Mouse (Mus musculus) bone marrow, adult 2 months (tissue): ENCODE data around the gene Pnliprp1. TPM values are rescaled to one million over a fixed set of nuclear protein-coding genes. Genes with fewer than 3 reads are reported as not detected.

Source experiments
- H3K27ac ChIP-seq: fragments of 200-500 bp; 2 replicates; pipeline ENCODE4 v1.5.1; 2012; ENCODE audit warnings: low read depth, mild to moderate bottlenecking, control low read depth, inconsistent platforms, low read length; ENCODE audit not compliant: control insufficient read depth, poor library complexity, insufficient read depth
- H3K4me1 ChIP-seq: fragments of 200-500 bp; 2 replicates; pipeline ENCODE4 v1.6.1; 2011; ENCODE audit warnings: low read length; ENCODE audit not compliant: control insufficient read depth, insufficient read depth
- H3K4me3 ChIP-seq: fragments of 200-500 bp; replicated peaks from 2 replicates; pipeline ENCODE3; 2011; ENCODE audit warnings: mild to moderate bottlenecking, low read depth, low read length, control low read depth; ENCODE audit not compliant: control insufficient read depth
- CTCF ChIP-seq: fragments of 200-500 bp; IDR thresholded peaks from 2 replicates; pipeline ENCODE4 v1.5.1; 2011; ENCODE audit warnings: low read length, control low read depth; ENCODE audit not compliant: control insufficient read depth, insufficient read depth
- POLR2A ChIP-seq: fragments of 200-500 bp; IDR thresholded peaks from 2 replicates; pipeline ENCODE4 v1.6.1; 2011; ENCODE audit warnings: low read depth, mild to moderate bottlenecking, control low read depth, low read length, borderline replicate concordance; ENCODE audit not compliant: control insufficient read depth
- WGBS: fragments of 180-500 bp; shearing (Covaris S2); methylation state at CpG from one replicate; pipeline ENCODE4 v1.1.7; 2018; 5-methylcytosine and 5-hydroxymethylcytosine counted together
- polyA plus RNA-seq: library from polyadenylated mRNA; stranded (reverse); fragments of >200 nt; gene quantifications from 2 replicates; pipeline ENCODE4 v1.2.4, GENCODE M21; 2011; ENCODE audit warnings: low replicate concordance; ENCODE audit not compliant: missing spikeins, insufficient read depth, insufficient read length

Pnliprp1 gene
- polyA plus RNA-seq, 1 experiment: not detected

DNA sequence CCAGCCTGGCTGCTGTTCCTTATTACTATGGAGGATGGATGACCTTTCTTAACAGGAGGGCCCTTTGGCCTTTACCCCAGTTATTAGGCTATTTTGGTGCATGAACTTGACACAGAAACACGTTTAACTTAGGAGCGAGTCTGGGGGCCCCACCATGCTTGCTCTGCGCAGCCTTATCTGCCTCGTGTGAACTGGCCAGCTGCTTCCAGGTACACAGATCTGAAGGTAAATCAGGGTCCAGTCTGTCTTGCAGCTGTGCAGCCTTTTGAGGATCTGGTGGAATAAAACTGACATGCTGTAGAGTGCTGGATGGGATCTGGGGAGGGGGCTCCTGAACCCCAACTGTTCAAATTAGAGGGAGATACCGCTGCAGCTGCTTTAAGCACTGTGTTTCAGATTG, 931 bp upstream of the Pnliprp1 start:
- H3K27ac ChIP-seq: no peak overlapping the region
- WGBS: 74% methylated on average over 5 of the region's 5 CpGs

DNA sequence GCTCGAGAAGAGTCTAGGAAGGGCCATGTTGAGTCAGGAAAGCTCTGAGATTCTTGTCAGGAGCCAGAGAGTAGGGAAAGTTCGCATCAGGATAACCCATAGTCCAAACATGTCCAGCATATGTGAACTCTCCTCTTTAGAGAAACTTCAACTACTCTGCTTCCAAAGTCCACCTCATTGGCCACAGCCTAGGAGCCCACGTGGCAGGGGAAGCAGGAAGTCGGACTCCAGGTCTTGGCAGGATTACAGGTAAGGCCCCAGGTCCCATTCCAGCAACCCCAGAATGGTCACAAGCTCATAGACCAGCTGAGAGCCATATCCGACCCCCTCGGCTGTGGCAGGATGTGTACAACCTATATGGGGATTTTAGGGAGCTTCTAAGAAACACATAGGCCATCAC, 4.5 kb downstream of the Pnliprp1 start:
- Histone ChIP-seq H3K4me3 (no peak overlapping the region), H3K4me1 (no peaks in the 10 kb centered on the region), H3K27ac (no peak overlapping the region)
- TF ChIP-seq POLR2A: no peak
- TF ChIP-seq CTCF: no peak
- 70% methylated on average over 6 of the region's 6 CpGs for WGBS

More for the DNA sequence above, 931 bp upstream of the Pnliprp1 start:
- Histone ChIP-seq H3K4me3 (no peak overlapping the region), H3K4me1 (no peaks in the 10 kb centered on the region)
- TF ChIP-seq POLR2A (no peak), CTCF (no peak)

DNA sequence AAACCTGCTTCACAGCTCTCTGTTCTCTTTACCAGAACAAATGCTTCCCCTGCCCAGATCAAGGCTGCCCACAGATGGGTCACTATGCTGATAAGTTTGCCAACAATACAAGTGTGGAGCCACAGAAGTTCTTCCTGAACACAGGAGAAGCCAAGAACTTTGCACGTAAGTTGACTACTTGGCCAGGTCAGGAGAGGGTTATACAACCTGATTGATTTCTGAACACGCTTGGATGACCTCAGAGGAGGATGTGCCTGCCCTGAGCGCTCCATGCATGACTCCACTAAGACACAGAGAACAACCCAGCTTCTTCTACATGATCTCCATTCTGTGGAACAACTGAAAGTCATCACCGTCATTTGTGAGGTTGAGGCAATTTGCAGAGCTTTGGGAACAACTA, 9.4 kb downstream of the Pnliprp1 start:
- H3K27ac ChIP-seq: no peak overlapping the region
- WGBS: 76% methylated on average over 4 of the region's 4 CpGs
- H3K4me3 ChIP-seq: no peak overlapping the region
- H3K4me1 ChIP-seq: no peaks in the 10 kb centered on the region
- TF ChIP-seq CTCF: no peak
- TF ChIP-seq POLR2A: no peak

DNA sequence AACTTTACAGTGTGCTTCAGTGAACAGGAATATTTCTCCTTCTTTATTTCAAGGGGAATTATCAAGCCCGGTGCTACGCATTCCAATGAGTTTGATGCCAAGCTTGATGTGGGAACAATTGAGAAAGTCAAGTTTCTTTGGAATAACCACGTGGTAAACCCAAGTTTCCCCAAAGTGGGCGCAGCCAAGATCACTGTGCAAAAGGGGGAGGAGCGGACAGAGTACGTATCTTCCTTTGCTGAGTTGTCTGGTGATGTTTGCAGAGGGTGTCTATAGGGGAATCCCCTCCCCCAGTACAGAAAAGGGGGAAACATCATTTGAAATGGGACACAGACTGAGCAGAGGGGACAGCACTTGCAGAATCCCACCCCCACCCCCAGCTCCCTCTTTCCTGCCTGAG, 12.3 kb downstream of the Pnliprp1 start:
- no peak for TF ChIP-seq POLR2A
- no peak for TF ChIP-seq CTCF
- Histone ChIP-seq H3K4me1 (no peaks in the 10 kb centered on the region), H3K27ac (no peak overlapping the region), H3K4me3 (no peak overlapping the region)
- 78% methylated on average over 6 of the region's 6 CpGs for WGBS

DNA sequence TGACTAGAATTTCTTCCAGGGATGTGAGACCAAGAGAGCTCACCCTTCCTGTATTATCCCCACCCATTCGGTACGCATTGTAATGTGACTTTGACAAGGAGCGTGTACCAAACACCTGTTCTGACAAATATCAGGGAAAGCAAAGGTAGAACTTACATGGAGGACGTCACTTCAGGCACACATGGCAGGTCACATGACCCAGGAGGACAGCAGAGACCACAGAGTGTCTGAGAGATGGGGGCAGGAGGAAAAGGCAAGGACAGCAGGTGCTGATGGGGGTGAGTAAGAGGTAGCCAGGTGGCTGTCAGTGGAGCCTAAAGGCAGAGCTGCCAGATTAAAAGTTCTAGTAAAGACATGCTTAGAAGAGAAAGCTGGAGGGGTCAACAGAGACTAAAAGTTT, 14.0 kb downstream of the Pnliprp1 start:
- TF ChIP-seq POLR2A: no peak
- TF ChIP-seq CTCF: no peak
- Histone ChIP-seq H3K27ac (no peak overlapping the region), H3K4me3 (no peak overlapping the region), H3K4me1 (no peaks in the 10 kb centered on the region)
- WGBS: 71% methylated on average over 4 of the region's 4 CpGs

DNA sequence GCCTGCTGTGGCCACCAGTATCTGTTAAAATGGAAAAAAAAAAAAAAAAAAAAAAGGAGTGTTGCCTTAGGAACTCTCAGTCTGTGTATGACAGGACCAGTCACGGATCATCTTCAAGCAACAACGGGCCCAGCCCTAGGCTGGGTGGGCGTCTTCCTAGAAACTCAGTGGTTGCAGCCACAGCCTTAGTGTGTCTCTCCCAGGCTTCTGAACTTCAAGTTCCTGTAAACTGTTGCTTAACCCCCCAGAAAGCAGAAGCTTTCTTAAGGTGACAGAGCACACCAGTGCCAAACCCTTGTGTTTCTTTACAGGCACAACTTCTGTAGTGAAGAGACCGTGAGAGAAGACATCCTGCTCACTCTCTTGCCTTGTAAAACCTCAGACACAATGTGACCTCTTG, 15.0 kb downstream of the Pnliprp1 start:
- no peak overlapping the region for H3K4me3 ChIP-seq
- H3K4me1 ChIP-seq: no peaks in the 10 kb centered on the region
- TF ChIP-seq CTCF (no peak), POLR2A (no peak)
- WGBS: 14% methylated on average over 4 of the region's 4 CpGs
- H3K27ac ChIP-seq: no peak overlapping the region

DNA sequence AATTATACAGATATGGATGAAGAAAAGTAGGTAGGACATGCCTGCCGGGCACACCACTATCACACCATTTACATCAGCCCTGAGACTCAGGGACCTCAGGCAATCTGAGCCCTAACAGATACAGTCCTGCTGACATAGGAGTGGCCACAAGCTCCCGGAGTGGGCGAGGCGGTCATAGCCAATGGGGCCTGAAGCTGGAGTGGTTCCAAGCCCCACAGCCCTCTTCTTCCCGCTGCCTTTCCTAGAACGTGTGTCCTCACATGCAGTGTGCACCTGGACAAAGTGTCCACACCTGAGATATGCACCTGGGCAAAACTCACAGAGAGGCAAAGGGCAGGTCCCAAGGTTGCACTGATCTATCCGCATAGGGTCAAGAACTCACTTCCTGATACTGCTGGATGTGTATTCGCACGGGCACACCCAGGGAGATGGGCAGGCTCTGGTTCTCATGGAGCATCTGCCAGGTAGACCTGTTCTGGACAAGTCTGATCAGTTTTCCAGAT, 18.9 kb downstream of the Pnliprp1 start:
- WGBS: 81% methylated on average over 9 of the region's 9 CpGs
- H3K4me1 ChIP-seq: no peaks in the 10 kb centered on the region
- H3K27ac ChIP-seq: no peak overlapping the region
- no peak overlapping the region for H3K4me3 ChIP-seq
- TF ChIP-seq POLR2A (no peak), CTCF (no peak)

DNA sequence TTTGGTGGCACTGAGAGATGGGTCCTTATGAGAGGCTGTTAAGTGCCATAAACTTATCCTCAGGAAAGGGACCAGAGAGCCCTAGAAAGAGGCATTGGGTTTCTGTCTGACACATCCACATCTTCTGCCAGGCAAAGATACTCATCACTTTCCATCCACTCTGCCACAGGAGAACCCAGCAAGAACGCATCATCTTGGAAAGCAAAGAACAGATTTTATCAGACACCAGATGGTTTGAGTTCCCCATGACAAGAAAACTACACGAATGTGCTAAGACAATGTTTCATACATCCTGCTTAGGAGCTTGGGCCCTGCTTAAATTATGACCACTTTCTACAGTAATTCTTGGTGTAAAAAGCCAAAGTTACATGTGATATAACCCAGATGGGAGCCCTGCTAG, 22.1 kb downstream of the Pnliprp1 start:
- TF ChIP-seq CTCF: no peak
- no peak for TF ChIP-seq POLR2A
- Histone ChIP-seq H3K4me1 (no peaks in the 10 kb centered on the region), H3K4me3 (no peak overlapping the region), H3K27ac (no peak overlapping the region)
- 52% methylated on average over 2 of the region's 2 CpGs for WGBS

DNA sequence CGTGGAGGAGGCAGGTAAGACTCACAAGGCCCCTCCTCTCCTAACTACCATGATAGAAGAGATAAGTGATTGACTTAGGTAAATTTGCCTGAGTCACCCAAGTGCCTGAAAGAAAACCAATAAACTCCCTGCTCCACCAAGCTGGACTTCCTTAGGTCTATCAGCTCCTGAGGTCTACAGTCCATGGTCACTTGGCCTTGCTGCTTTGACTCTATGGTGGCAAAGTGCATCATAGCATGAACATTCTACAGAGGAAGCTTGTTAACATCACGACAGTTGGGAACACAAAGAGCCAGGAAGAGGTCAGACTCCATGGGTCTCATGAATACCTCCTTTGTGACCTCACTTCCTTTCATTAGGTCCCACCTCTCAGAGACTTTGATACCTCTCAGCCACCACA, 22.8 kb downstream of the Pnliprp1 start:
- Histone ChIP-seq H3K27ac (no peak overlapping the region), H3K4me1 (no peaks in the 10 kb centered on the region), H3K4me3 (no peak overlapping the region)
- TF ChIP-seq CTCF: no peak
- no peak for TF ChIP-seq POLR2A
- WGBS: 61% methylated on average over 2 of the region's 2 CpGs
